Mouse (Mus musculus): Measurements from ENCODE around the gene Apoa4. TPM values are rescaled to one million over a fixed set of nuclear protein-coding genes. Genes with fewer than 3 reads are reported as not detected.

Apoa4 gene
- 0.67 and 1.2 TPM in 2 replicates for polyA plus RNA-seq (2014; fragmentation: Nextera tagmentation; extraction: Ambion mirVana)

GRCm38 (mm10) chr9:46240526-46241153, at the start of gene Apoa4:
Gene Apoa4 (plus strand): TSS chr9:46240696.
- no peak within 1 kb of the TSS for H3K4me2 ChIP-seq (replicated peaks; ENCODE audit: low read depth, low read length)
- H3K27ac ChIP-seq (ENCODE audit: low read length) = no peak within 1 kb of the TSS
- H3K9me3 ChIP-seq (ENCODE audit: control insufficient read depth, low read depth, low read length) = no peaks in the 10 kb centered on the region
- H3K27me3 ChIP-seq (ENCODE audit: control insufficient read depth, insufficient read depth, low read length) = no peaks in the 10 kb centered on the region
- no peak within 1 kb of the TSS for H3K4me3 ChIP-seq (ENCODE audit: low read depth, low read length)
- no peak for ATAC-seq (ENCODE audit: insufficient number of reproducible peaks, insufficient read depth, low FRiP score, low read depth)
- 0 out of 2 replicates have a peak, but pooled peaks cover 4% of the 10 kb centered on the region for H3K4me1 ChIP-seq (ENCODE audit: control insufficient read depth, insufficient read depth, low read length)
- no peak within 1 kb of the TSS for H3K9ac ChIP-seq (replicated peaks; ENCODE audit: low read depth, low read length)
- whole genome bisulfite sequencing = 67% methylated on average over 7 of the region's 7 CpGs
- H3K36me3 ChIP-seq (ENCODE audit: control insufficient read depth, insufficient read depth, low read length) = no peaks in the 10 kb centered on the region

GRCm38 (mm10) chr9:46191234-46191633, 49.3 kb upstream of the Apoa4 start:
- no peaks in the 10 kb centered on the region for H3K27me3 ChIP-seq (ENCODE audit: control insufficient read depth, insufficient read depth, low read length)
- ATAC-seq (ENCODE audit: insufficient number of reproducible peaks, insufficient read depth, low FRiP score, low read depth) = no peak
- H3K4me3 ChIP-seq (ENCODE audit: low read depth, low read length) = no peak overlapping the region
- no peaks in the 10 kb centered on the region for H3K9me3 ChIP-seq (ENCODE audit: control insufficient read depth, low read depth, low read length)
- no peak overlapping the region for H3K4me2 ChIP-seq (replicated peaks; ENCODE audit: low read depth, low read length)
- no peak overlapping the region for H3K9ac ChIP-seq (replicated peaks; ENCODE audit: low read depth, low read length)
- peaks cover 5% of the 10 kb centered on the region; the same call in 1 of the 2 replicates for H3K36me3 ChIP-seq (ENCODE audit: control insufficient read depth, insufficient read depth, low read length)
- no peak overlapping the region for H3K27ac ChIP-seq (ENCODE audit: low read length)
- WGBS = 52% methylated on average over 8 of the region's 8 CpGs
- no peaks in the 10 kb centered on the region for H3K4me1 ChIP-seq (ENCODE audit: control insufficient read depth, insufficient read depth, low read length)

- Histone ChIP-seq H3K27ac (ENCODE audit: low read length) (no peak overlapping the region), H3K36me3 (ENCODE audit: control insufficient read depth, insufficient read depth, low read length) (peaks cover 6% of the 10 kb centered on the region; the same call in 1 of the 2 replicates), H3K27me3 (ENCODE audit: control insufficient read depth, insufficient read depth, low read length) (no peaks in the 10 kb centered on the region), H3K9me3 (ENCODE audit: control insufficient read depth, low read depth, low read length) (no peaks in the 10 kb centered on the region), H3K4me3 (ENCODE audit: low read depth, low read length) (no peak overlapping the region), H3K4me2 (replicated peaks; ENCODE audit: low read depth, low read length) (no peak overlapping the region), H3K4me1 (ENCODE audit: control insufficient read depth, insufficient read depth, low read length) (no peaks in the 10 kb centered on the region), H3K9ac (replicated peaks; ENCODE audit: low read depth, low read length) (no peak overlapping the region)
- ATAC-seq (ENCODE audit: insufficient number of reproducible peaks, insufficient read depth, low FRiP score, low read depth) = no peak
- 24% methylated on average over 1 of the region's 1 CpGs for WGBS
Observed at GRCm38 (mm10) chr9:46191644-46192043, 48.9 kb upstream of the Apoa4 start.

GRCm38 (mm10) chr9:46192642-46193041, 47.9 kb upstream of the Apoa4 start:
- no peak overlapping the region for H3K27ac ChIP-seq (ENCODE audit: low read length)
- no peaks in the 10 kb centered on the region for H3K27me3 ChIP-seq (ENCODE audit: control insufficient read depth, insufficient read depth, low read length)
- no peak overlapping the region for H3K4me2 ChIP-seq (replicated peaks; ENCODE audit: low read depth, low read length)
- no peak for ATAC-seq (ENCODE audit: insufficient number of reproducible peaks, insufficient read depth, low FRiP score, low read depth)
- H3K4me1 ChIP-seq (ENCODE audit: control insufficient read depth, insufficient read depth, low read length) = no peaks in the 10 kb centered on the region
- no peak overlapping the region for H3K4me3 ChIP-seq (ENCODE audit: low read depth, low read length)
- WGBS = 90% methylated on average over 6 of the region's 6 CpGs
- H3K36me3 ChIP-seq (ENCODE audit: control insufficient read depth, insufficient read depth, low read length) = peaks cover 9% of the 10 kb centered on the region
- no peak overlapping the region for H3K9ac ChIP-seq (replicated peaks; ENCODE audit: low read depth, low read length)
- no peaks in the 10 kb centered on the region for H3K9me3 ChIP-seq (ENCODE audit: control insufficient read depth, low read depth, low read length)

- Histone ChIP-seq H3K4me1 (ENCODE audit: control insufficient read depth, insufficient read depth, low read length) (no peaks in the 10 kb centered on the region), H3K4me3 (ENCODE audit: low read depth, low read length) (no peak overlapping the region), H3K9ac (replicated peaks; ENCODE audit: low read depth, low read length) (no peak overlapping the region), H3K27ac (ENCODE audit: low read length) (no peak overlapping the region), H3K9me3 (ENCODE audit: control insufficient read depth, low read depth, low read length) (no peaks in the 10 kb centered on the region), H3K4me2 (replicated peaks; ENCODE audit: low read depth, low read length) (no peak overlapping the region), H3K27me3 (ENCODE audit: control insufficient read depth, insufficient read depth, low read length) (no peaks in the 10 kb centered on the region), H3K36me3 (ENCODE audit: control insufficient read depth, insufficient read depth, low read length) (peaks cover 21% of the 10 kb centered on the region)
- 86% methylated on average over 9 of the region's 9 CpGs for WGBS
- ATAC-seq (ENCODE audit: insufficient number of reproducible peaks, insufficient read depth, low FRiP score, low read depth) = no peak
Observed at GRCm38 (mm10) chr9:46194809-46195208, 45.7 kb upstream of the Apoa4 start.

- Histone ChIP-seq H3K4me2 (replicated peaks; ENCODE audit: low read depth, low read length) (no peak overlapping the region), H3K27ac (ENCODE audit: low read length) (no peak overlapping the region), H3K9ac (replicated peaks; ENCODE audit: low read depth, low read length) (no peak overlapping the region), H3K4me3 (ENCODE audit: low read depth, low read length) (no peak overlapping the region), H3K36me3 (ENCODE audit: control insufficient read depth, insufficient read depth, low read length) (peaks cover 35% of the 10 kb centered on the region), H3K27me3 (ENCODE audit: control insufficient read depth, insufficient read depth, low read length) (no peaks in the 10 kb centered on the region), H3K4me1 (ENCODE audit: control insufficient read depth, insufficient read depth, low read length) (no peaks in the 10 kb centered on the region), H3K9me3 (ENCODE audit: control insufficient read depth, low read depth, low read length) (no peaks in the 10 kb centered on the region)
- ATAC-seq (ENCODE audit: insufficient number of reproducible peaks, insufficient read depth, low FRiP score, low read depth) = no peak
- WGBS = 75% methylated on average over 12 of the region's 12 CpGs
Observed at GRCm38 (mm10) chr9:46196699-46197169, 43.8 kb upstream of the Apoa4 start.

GRCm38 (mm10) chr9:46198461-46198860, 42.0 kb upstream of the Apoa4 start:
- H3K9me3 ChIP-seq (ENCODE audit: control insufficient read depth, low read depth, low read length) = no peaks in the 10 kb centered on the region
- H3K4me1 ChIP-seq (ENCODE audit: control insufficient read depth, insufficient read depth, low read length) = no peaks in the 10 kb centered on the region
- H3K4me2 ChIP-seq (replicated peaks; ENCODE audit: low read depth, low read length) = no peak overlapping the region
- no peaks in the 10 kb centered on the region for H3K27me3 ChIP-seq (ENCODE audit: control insufficient read depth, insufficient read depth, low read length)
- 88% methylated on average over 9 of the region's 9 CpGs for WGBS
- H3K9ac ChIP-seq (replicated peaks; ENCODE audit: low read depth, low read length) = no peak overlapping the region
- no peak for ATAC-seq (ENCODE audit: insufficient number of reproducible peaks, insufficient read depth, low FRiP score, low read depth)
- H3K4me3 ChIP-seq (ENCODE audit: low read depth, low read length) = no peak overlapping the region
- H3K27ac ChIP-seq (ENCODE audit: low read length) = no peak overlapping the region
- peaks cover 42% of the 10 kb centered on the region for H3K36me3 ChIP-seq (ENCODE audit: control insufficient read depth, insufficient read depth, low read length)

GRCm38 (mm10) chr9:46198936-46199335, 41.6 kb upstream of the Apoa4 start:
- WGBS = 89% methylated on average over 7 of the region's 7 CpGs
- no peaks in the 10 kb centered on the region for H3K9me3 ChIP-seq (ENCODE audit: control insufficient read depth, low read depth, low read length)
- ATAC-seq (ENCODE audit: insufficient number of reproducible peaks, insufficient read depth, low FRiP score, low read depth) = no peak
- no peak overlapping the region for H3K4me3 ChIP-seq (ENCODE audit: low read depth, low read length)
- H3K4me1 ChIP-seq (ENCODE audit: control insufficient read depth, insufficient read depth, low read length) = no peaks in the 10 kb centered on the region
- H3K27me3 ChIP-seq (ENCODE audit: control insufficient read depth, insufficient read depth, low read length) = no peaks in the 10 kb centered on the region
- H3K27ac ChIP-seq (ENCODE audit: low read length) = no peak overlapping the region
- no peak overlapping the region for H3K9ac ChIP-seq (replicated peaks; ENCODE audit: low read depth, low read length)
- no peak overlapping the region for H3K4me2 ChIP-seq (replicated peaks; ENCODE audit: low read depth, low read length)
- H3K36me3 ChIP-seq (ENCODE audit: control insufficient read depth, insufficient read depth, low read length) = peaks cover 43% of the 10 kb centered on the region

GRCm38 (mm10) chr9:46199609-46200008, 40.9 kb upstream of the Apoa4 start:
- no peaks in the 10 kb centered on the region for H3K4me1 ChIP-seq (ENCODE audit: control insufficient read depth, insufficient read depth, low read length)
- H3K27me3 ChIP-seq (ENCODE audit: control insufficient read depth, insufficient read depth, low read length) = no peaks in the 10 kb centered on the region
- no peak overlapping the region for H3K4me3 ChIP-seq (ENCODE audit: low read depth, low read length)
- H3K36me3 ChIP-seq (ENCODE audit: control insufficient read depth, insufficient read depth, low read length) = peaks cover 50% of the 10 kb centered on the region
- H3K4me2 ChIP-seq (replicated peaks; ENCODE audit: low read depth, low read length) = no peak overlapping the region
- no peak overlapping the region for H3K9ac ChIP-seq (replicated peaks; ENCODE audit: low read depth, low read length)
- 89% methylated on average over 2 of the region's 2 CpGs for WGBS
- ATAC-seq (ENCODE audit: insufficient number of reproducible peaks, insufficient read depth, low FRiP score, low read depth) = no peak
- H3K27ac ChIP-seq (ENCODE audit: low read length) = no peak overlapping the region
- no peaks in the 10 kb centered on the region for H3K9me3 ChIP-seq (ENCODE audit: control insufficient read depth, low read depth, low read length)

All from stomach, embryonic 14.5 days (tissue).